Mouse (Mus musculus): Measurements from ENCODE around the gene Utp3. TPM values are rescaled to one million over a fixed set of nuclear protein-coding genes. Genes with fewer than 3 reads are reported as not detected.
A peak's percentile ranks its signal among the peaks of the same experiment; 100 is the strongest.

The Utp3 gene
- total and polyA plus RNA-seq, 3 experiments = 55.5 to 169 (median 66.6) TPM

GRCm38 (mm10) chr5:88527657-88528056 lies 26.6 kb upstream of the Utp3 start, which contains the start of gene Jchain:
Gene Jchain (minus strand): TSS chr5:88527891.
- Histone ChIP-seq H3K4me2 (ENCODE audit: insufficient read depth, low read depth, poor library complexity, severe bottlenecking) (peak within 1 kb of the TSS; percentile 51; the same call in 1 of the 2 replicates), H3K36me3 (replicated peaks in 1 of 2; ENCODE audit: control insufficient read depth in 1 of 2, insufficient read depth in 1 of 2, low read length in 1 of 2) (peaks cover 0 to 3% of the 10 kb centered on the region in 2 experiments), H3K9me3 (replicated peaks; ENCODE audit: low read length) (no peaks in the 10 kb centered on the region), H3K27ac (ENCODE audit: insufficient read depth, low read depth) (peak within 1 kb of the TSS; percentile 59), H3K79me2 (replicated peaks; ENCODE audit: control insufficient read depth, extremely low read depth, insufficient read depth, poor library complexity, severe bottlenecking) (peaks cover 18% of the 10 kb centered on the region), H3K4me3 (replicated peaks in 1 of 3; ENCODE audit: low read depth in 2 of 3, low read length in 2 of 3, poor library complexity in 1 of 3) (peak within 1 kb of the TSS; percentile 28 to 60 (median 52)), H3K27me3 (replicated peaks) (no peaks in the 10 kb centered on the region), H3K9ac (ENCODE audit: insufficient read depth, low read depth) (peak within 1 kb of the TSS; percentile 73), H3K4me1 (ENCODE audit: control insufficient read depth in 1 of 2, insufficient read depth in 2 of 2) (peaks cover 6 to 53% of the 10 kb centered on the region in 2 experiments; a peak in 2 of 4 replicates)
- TF ChIP-seq ZMIZ1 (IDR thresholded peaks at IDR 0.05; ENCODE audit: low read depth, low read length) (0 out of 2 replicates have a peak, but pooled peaks have one; percentile 39), CTCF (conservative IDR thresholded peaks at IDR 0.05 in 1 of 2, IDR thresholded peaks at IDR 0.05 in 1 of 2; ENCODE audit: low read depth in 2 of 2, low read length in 2 of 2) (no peak), MXI1 (IDR thresholded peaks at IDR 0.05; ENCODE audit: low read depth, low read length) (peak; percentile 48; the same call in 1 of the 2 replicates), SIN3A (IDR thresholded peaks at IDR 0.05; ENCODE audit: low read length) (peak; percentile 25; the same call in 1 of the 2 replicates), ZNF384 (IDR thresholded peaks at IDR 0.05; ENCODE audit: low read depth, low read length) (no peak), CHD1 (IDR thresholded peaks at IDR 0.05; ENCODE audit: low read depth, low read length) (no peak), RAD21 (IDR thresholded peaks at IDR 0.05; ENCODE audit: low read depth, low read length) (no peak), IRF4 (IDR thresholded peaks at IDR 0.05; ENCODE audit: low read depth, low read length) (peak; percentile 31; the same call in 1 of the 2 replicates), MYC (IDR thresholded peaks at IDR 0.05; ENCODE audit: low read depth, low read length) (peak; percentile 91), NELFE (IDR thresholded peaks at IDR 0.05; ENCODE audit: low read depth, low read length) (no peak), ETS1 (conservative IDR thresholded peaks at IDR 0.05; ENCODE audit: low read depth, low read length) (peak; percentile 56), SMC3 (IDR thresholded peaks at IDR 0.05; ENCODE audit: low read depth, low read length) (no peak), MAFK (IDR thresholded peaks at IDR 0.05; ENCODE audit: insufficient replicate concordance, low read length) (no peak), ELF1 (IDR thresholded peaks at IDR 0.05; ENCODE audit: low read depth, low read length) (no peak), TCF12 (IDR thresholded peaks at IDR 0.05; ENCODE audit: low read depth, low read length) (peak; percentile 61; the same call in 1 of the 2 replicates), NRF1 (IDR thresholded peaks at IDR 0.05; ENCODE audit: low read depth, low read length) (no peak), BHLHE40 (IDR thresholded peaks at IDR 0.05; ENCODE audit: low read depth, low read length) (peak; percentile 50), JUN (IDR thresholded peaks at IDR 0.05; ENCODE audit: insufficient read depth, low read depth, low read length) (no peak), TBP (conservative IDR thresholded peaks at IDR 0.05; ENCODE audit: low read depth, low read length) (peak; percentile 79), EP300 (IDR thresholded peaks at IDR 0.05; ENCODE audit: low read length) (peak; percentile 53), MEF2A (IDR thresholded peaks at IDR 0.05; ENCODE audit: borderline replicate concordance, low read depth, low read length) (peak; percentile 84), E2F4 (IDR thresholded peaks at IDR 0.05; ENCODE audit: insufficient replicate concordance, low read depth, low read length) (no peak), RCOR1 (conservative IDR thresholded peaks at IDR 0.05; ENCODE audit: low read depth, low read length) (0 out of 2 replicates have a peak, but pooled peaks have one; percentile 19), MAX (IDR thresholded peaks at IDR 0.05; ENCODE audit: low read length) (peak; percentile 94), JUND (conservative IDR thresholded peaks at IDR 0.05; ENCODE audit: low read depth, low read length) (peak; percentile 48; the same call in 1 of the 2 replicates), POLR2A (IDR thresholded peaks at IDR 0.05; ENCODE audit: low read depth, low read length) (peak; percentile 58)
- peak; percentile 59 for DNase-seq (ENCODE audit: extremely low read depth)
- dilution Hi-C loops (cut with MboI; ENCODE audit: extremely low pct_ligation_motif_present, extremely low pct_unique_long_range_greater_than_20kb, low sequenced_read_pairs) (no loop called here), in situ Hi-C loops (cut with MboI; ENCODE audit: low pct_ligation_motif_present, low pct_unique_long_range_greater_than_20kb, low sequenced_read_pairs) (no loop called here)
